Mouse (Mus musculus): ENCODE measurements around the gene Flywch1.

DNA sequence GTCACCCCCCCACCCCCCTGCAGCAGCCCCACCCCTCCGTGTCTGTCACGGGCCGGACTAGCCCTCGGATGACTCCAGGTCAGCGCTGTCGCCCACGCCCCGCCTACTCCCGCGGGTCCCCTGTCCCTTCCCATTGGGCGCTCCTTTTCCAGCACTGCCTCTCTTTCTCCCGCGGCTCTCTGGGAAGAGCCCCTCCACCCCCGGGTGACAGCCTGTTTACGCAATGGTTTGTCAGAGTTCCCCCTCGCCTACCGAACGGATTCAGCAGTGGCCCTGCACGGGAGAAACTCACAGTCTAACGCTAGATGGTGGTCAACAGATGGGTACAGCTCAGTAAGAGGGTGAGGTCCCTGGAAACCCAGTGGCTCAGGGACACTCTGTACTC lies 44.7 kb downstream of the Flywch1 start:
- TF ChIP-seq CTCF (IDR thresholded peaks at IDR 0.05; ENCODE audit: insufficient read depth, low read depth, low read length), result no peak
- no peak for TF ChIP-seq POLR2A (IDR thresholded peaks at IDR 0.05; ENCODE audit: insufficient read depth, low read depth, low read length)
